Mouse (Mus musculus): ENCODE measurements around the gene Samd4b.
"Not testable (repeated sequence)": the region's sequence is repeated elsewhere in the genome, so short reads cannot be mapped to it uniquely, and the experiment has no call there.

Samd4b gene

GRCm38 (mm10) chr7:28560856-28561255 lies 37.1 kb downstream of the Samd4b start:
- no peak for DNase-seq

- peak; percentile 77 to 87 for DNase-seq
Measured at GRCm38 (mm10) chr7:28558486-28558885, 39.5 kb downstream of the Samd4b start.

GRCm38 (mm10) chr7:28557708-28558107 lies 40.2 kb downstream of the Samd4b start:
- no peak for DNase-seq

- DNase-seq = no peak
Measured at GRCm38 (mm10) chr7:28557069-28557468, 40.9 kb downstream of the Samd4b start.

GRCm38 (mm10) chr7:28555939-28556535 lies 41.9 kb downstream of the Samd4b start:
- DNase-seq = no peak

- no peak for DNase-seq
Measured at GRCm38 (mm10) chr7:28553076-28553475, 44.9 kb downstream of the Samd4b start.

GRCm38 (mm10) chr7:28547628-28548027 lies 50.3 kb downstream of the Samd4b start:
- no peak for DNase-seq

GRCm38 (mm10) chr7:28547154-28547553 lies 50.8 kb downstream of the Samd4b start, which contains the start of gene Nccrp1:
Nccrp1 (minus strand) TSS chr7:28547254.
- DNase-seq = peak in 1 of 2 experiments; percentile 44

- no peak for DNase-seq
Measured at GRCm38 (mm10) chr7:28546649-28547048, 51.3 kb downstream of the Samd4b start.

GRCm38 (mm10) chr7:28545891-28546210 lies 52.1 kb downstream of the Samd4b start:
- no peak for DNase-seq

GRCm38 (mm10) chr7:28545048-28545890 lies 52.7 kb downstream of the Samd4b start:
- peak; percentile 46 to 69 for DNase-seq

GRCm38 (mm10) chr7:28544051-28544601 lies 53.8 kb downstream of the Samd4b start:
- DNase-seq = peak; percentile 56 to 71

- DNase-seq = no peak
Measured at GRCm38 (mm10) chr7:28540526-28540925, 57.4 kb downstream of the Samd4b start, which contains the start of gene Sycn. Sycn (plus strand) TSS chr7:28540885.

- not testable (repeated sequence) for DNase-seq
Measured at GRCm38 (mm10) chr7:28538886-28539285, 59.1 kb downstream of the Samd4b start.

GRCm38 (mm10) chr7:28532005-28532404 lies 65.9 kb downstream of the Samd4b start:
- no peak for DNase-seq

- peak; percentile 86 to 96 for DNase-seq
Measured at GRCm38 (mm10) chr7:28527922-28528719, 69.8 kb downstream of the Samd4b start.

GRCm38 (mm10) chr7:28522536-28522935 lies 75.4 kb downstream of the Samd4b start, which contains the start of gene Ifnl3:
Ifnl3 (plus strand) TSS chr7:28522836.
- DNase-seq = not testable (repeated sequence)

- no peak for DNase-seq
Measured at GRCm38 (mm10) chr7:28511441-28511840, 86.5 kb downstream of the Samd4b start.

- not testable (repeated sequence) for DNase-seq
Measured at GRCm38 (mm10) chr7:28510405-28510974, 87.5 kb downstream of the Samd4b start, which contains the start of gene Ifnl2. Ifnl2 (minus strand) TSS chr7:28510455.

- not testable (repeated sequence) for DNase-seq
Measured at GRCm38 (mm10) chr7:28509121-28509520, 88.8 kb downstream of the Samd4b start.

- DNase-seq = peak in 1 of 2 experiments; percentile 50
Measured at GRCm38 (mm10) chr7:28505585-28505984, 92.4 kb downstream of the Samd4b start.

- no peak for DNase-seq
Measured at GRCm38 (mm10) chr7:28495426-28495825, 102.5 kb downstream of the Samd4b start.

Measured in kidney, postnatal 36 days (tissue).